Mouse (Mus musculus) spleen, adult 2 months (tissue): ENCODE data around the gene Gm39115. TPM values are rescaled to one million over a fixed set of nuclear protein-coding genes. Genes with fewer than 3 reads are reported as not detected.

ENCODE experiments used
- DNase-seq, 2 experiments: peaks; one replicate each; pipeline versions ENCODE4 v3.0.0 to v3.0.0-alpha.2; 2012 to 2021; ENCODE audit warnings: low spot score in 2 of 2, low read depth in 1 of 2
- H3K27ac ChIP-seq: fragments of 200-500 bp; 2 replicates; pipeline ENCODE4 v1.5.1; 2012; ENCODE audit warnings: low read length, inconsistent platforms; ENCODE audit not compliant: insufficient read depth
- H3K27me3 ChIP-seq: fragments of 200-500 bp; 2 replicates; pipeline ENCODE4 v1.6.1; 2012; ENCODE audit warnings: mild to moderate bottlenecking, moderate library complexity, low read length, inconsistent platforms; ENCODE audit not compliant: control insufficient read depth, insufficient read depth
- H3K36me3 ChIP-seq: fragments of 200-500 bp; 2 replicates; pipeline ENCODE4 v1.6.1; 2012; ENCODE audit warnings: mild to moderate bottlenecking, low read length, inconsistent platforms; ENCODE audit not compliant: control insufficient read depth, insufficient read depth
- H3K4me1 ChIP-seq: fragments of 200-500 bp; 2 replicates; pipeline ENCODE4 v1.6.1; 2011; ENCODE audit warnings: inconsistent platforms; ENCODE audit not compliant: control insufficient read depth, insufficient read depth, insufficient read length
- H3K4me3 ChIP-seq: fragments of 200-500 bp; 2 replicates; pipeline ENCODE4 v1.5.1; 2011; ENCODE audit warnings: mild to moderate bottlenecking, inconsistent platforms; ENCODE audit not compliant: insufficient read depth, insufficient read length; ENCODE audit errors: extremely low read depth
- CTCF ChIP-seq: fragments of 200-500 bp; IDR thresholded peaks from 2 replicates; pipeline ENCODE4 v1.5.1; 2011; ENCODE audit warnings: mild to moderate bottlenecking, inconsistent platforms; ENCODE audit not compliant: insufficient read depth, insufficient read length, insufficient replicate concordance; ENCODE audit errors: extremely low read depth
- POLR2A ChIP-seq: fragments of 200-500 bp; IDR thresholded peaks from 2 replicates; pipeline ENCODE4 v1.6.1; 2011; ENCODE audit warnings: low read depth, low read length, inconsistent platforms
- WGBS: fragments of 180-500 bp; shearing (Covaris S2); methylation state at CpG from one replicate; pipeline ENCODE4 v1.1.7; 2018; 5-methylcytosine and 5-hydroxymethylcytosine counted together
- polyA plus RNA-seq: library from polyadenylated mRNA; depleted of rRNA; stranded (reverse); fragments of >200 nt; gene quantifications from 2 replicates; pipeline ENCODE4 v1.2.3, GENCODE M21; 2012

Gm39115 gene
- polyA plus RNA-seq, 1 experiment: not detected

GRCm38 (mm10) chr7:142096701-142097100 lies 39.1 kb downstream of the Gm39115 start:
- H3K27me3 ChIP-seq: peaks cover 11% of the 10 kb centered on the region

DNA sequence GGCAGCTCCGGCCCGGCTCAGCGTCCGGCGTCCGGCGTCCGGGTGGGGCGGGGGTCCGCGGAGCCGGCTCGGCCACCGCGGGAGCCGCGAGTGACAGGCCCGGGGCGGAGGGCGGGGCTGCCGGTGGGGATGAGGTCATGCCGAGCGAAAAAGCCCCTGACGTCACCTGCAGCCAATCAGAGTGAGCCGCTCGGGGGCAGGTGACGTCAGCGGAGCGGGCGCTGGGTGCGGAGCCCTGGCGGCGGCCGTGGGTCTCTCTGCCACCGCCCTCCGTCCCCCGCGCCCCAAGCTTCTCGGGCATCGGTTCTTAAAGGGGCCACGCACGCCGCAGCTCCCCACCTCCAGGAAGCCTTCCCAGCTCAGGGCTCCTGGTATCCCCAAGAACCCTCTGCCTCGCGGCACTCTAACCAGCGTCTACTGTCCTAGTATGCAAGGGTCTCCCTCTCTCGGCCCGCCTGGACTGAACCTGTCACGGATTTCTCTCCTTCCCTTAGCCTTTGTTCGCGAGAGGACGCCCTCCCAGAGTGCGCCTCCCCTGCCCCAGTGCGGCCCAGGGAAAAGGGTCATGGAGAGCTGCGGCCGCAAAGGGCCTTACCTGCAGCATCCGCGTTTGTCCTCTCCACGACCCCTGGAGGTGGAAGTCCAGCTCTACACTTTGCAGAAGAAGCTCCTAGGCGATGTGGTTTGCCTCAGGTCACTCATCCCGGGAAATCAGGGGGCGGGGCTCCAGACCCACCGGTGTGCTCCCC lies 40.5 kb downstream of the Gm39115 start, which contains the start of gene Dusp8:
Gene Dusp8 (minus strand): TSS at position 661 of the 749 bp plus-strand sequence.
- TF ChIP-seq POLR2A (no peak), CTCF (0 out of 2 replicates have a peak, but pooled peaks have one; percentile 13)
- peak within 1 kb of the TSS; percentile 58 for H3K4me3 ChIP-seq
- H3K4me1 ChIP-seq: no peaks in the 10 kb centered on the region; the same call in 1 of the 2 replicates
- H3K36me3 ChIP-seq: no peaks in the 10 kb centered on the region
- peak; percentile 55 to 61 for DNase-seq
- peak within 1 kb of the TSS; percentile 9; the same call in 1 of the 2 replicates for H3K27ac ChIP-seq
- peaks cover 11% of the 10 kb centered on the region for H3K27me3 ChIP-seq
- 1% methylated on average over 59 of the region's 63 CpGs for WGBS

More at GRCm38 (mm10) chr7:142096701-142097100, 39.1 kb downstream of the Gm39115 start:
- TF ChIP-seq POLR2A: no peak
- no peak for TF ChIP-seq CTCF
- no peak for DNase-seq
- Histone ChIP-seq H3K27ac (no peak overlapping the region), H3K4me3 (no peak overlapping the region), H3K4me1 (no peaks in the 10 kb centered on the region; the same call in 1 of the 2 replicates), H3K36me3 (no peaks in the 10 kb centered on the region)
- WGBS: 56% methylated on average over 4 of the region's 4 CpGs

- DNase-seq: no peak
- H3K4me3 ChIP-seq: peak overlapping the region; percentile 58
- H3K27ac ChIP-seq: peak overlapping the region; percentile 9; the same call in 1 of the 2 replicates
- H3K4me1 ChIP-seq: no peaks in the 10 kb centered on the region; the same call in 1 of the 2 replicates
- TF ChIP-seq POLR2A (no peak), CTCF (no peak)
- 3% methylated on average over 84 of the region's 89 CpGs for WGBS
- peaks cover 11% of the 10 kb centered on the region for H3K27me3 ChIP-seq
- H3K36me3 ChIP-seq: no peaks in the 10 kb centered on the region
Observed at GRCm38 (mm10) chr7:142094301-142095143, 41.3 kb downstream of the Gm39115 start.

DNA sequence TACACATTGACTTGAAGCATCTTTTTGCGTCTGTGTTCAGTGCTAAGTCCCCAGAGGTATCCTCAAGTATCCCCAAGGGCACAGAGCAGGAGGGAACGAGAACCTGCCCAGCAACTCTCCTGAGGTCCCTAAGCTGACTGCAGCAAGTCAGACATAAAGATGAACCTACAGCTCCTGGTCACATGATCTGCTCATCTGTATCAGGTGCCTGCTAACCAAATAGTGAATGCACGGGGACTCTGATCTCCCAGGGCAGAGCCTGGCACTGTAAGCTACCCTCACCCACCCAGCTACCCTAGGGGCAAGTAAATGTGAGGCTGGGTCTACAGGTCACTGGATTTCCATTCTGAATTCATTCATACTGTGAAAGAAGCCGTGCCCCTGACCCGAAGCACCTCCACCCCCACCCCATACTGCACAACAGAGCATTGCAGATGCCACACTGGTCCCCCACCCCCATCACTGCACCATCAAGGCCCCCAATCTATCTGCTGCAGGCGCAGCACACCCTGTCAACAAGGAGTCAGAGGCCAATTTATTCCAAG lies 42.1 kb downstream of the Gm39115 start:
- no peak for DNase-seq
- 40% methylated on average over 6 of the region's 6 CpGs for WGBS

DNA sequence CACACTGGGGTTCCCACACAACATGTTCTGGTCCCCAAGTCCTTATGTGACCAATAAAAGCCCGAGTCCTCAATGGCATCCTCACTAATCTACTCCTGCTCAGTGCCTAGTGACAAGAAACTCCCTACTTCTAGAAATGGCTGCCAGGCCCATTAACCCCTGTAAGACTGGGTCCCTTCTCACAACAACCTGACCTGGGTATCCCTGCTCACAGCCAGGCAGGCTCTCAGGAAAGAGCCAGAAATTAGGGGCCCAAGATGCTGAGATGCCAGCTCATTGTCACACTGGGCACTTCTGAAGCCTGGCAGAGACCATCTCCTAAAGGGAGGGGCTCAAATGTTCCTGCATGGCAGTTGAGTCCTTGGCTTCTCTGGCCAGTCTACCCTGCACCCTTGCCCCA lies 42.8 kb downstream of the Gm39115 start:
- no peak for DNase-seq
- Histone ChIP-seq H3K27me3 (peaks cover 13% of the 10 kb centered on the region), H3K27ac (no peak overlapping the region), H3K4me3 (no peak overlapping the region), H3K4me1 (no peaks in the 10 kb centered on the region; the same call in 1 of the 2 replicates), H3K36me3 (no peaks in the 10 kb centered on the region)
- WGBS: 58% methylated on average over 1 of the region's 1 CpGs
- no peak for TF ChIP-seq POLR2A
- TF ChIP-seq CTCF: no peak

More for the DNA sequence above, 42.1 kb downstream of the Gm39115 start:
- Histone ChIP-seq H3K4me3 (0 out of 2 replicates have a peak overlapping the region, but pooled peaks have one; percentile 21), H3K4me1 (no peaks in the 10 kb centered on the region; the same call in 1 of the 2 replicates), H3K27me3 (peaks cover 13% of the 10 kb centered on the region), H3K36me3 (no peaks in the 10 kb centered on the region), H3K27ac (no peak overlapping the region)
- TF ChIP-seq CTCF: no peak
- TF ChIP-seq POLR2A: no peak

- 41% methylated on average over 4 of the region's 4 CpGs for WGBS
- no peak for TF ChIP-seq POLR2A
- no peak for TF ChIP-seq CTCF
- no peak overlapping the region for H3K27ac ChIP-seq
- DNase-seq: no peak
- no peaks in the 10 kb centered on the region; the same call in 1 of the 2 replicates for H3K4me1 ChIP-seq
- H3K4me3 ChIP-seq: no peak overlapping the region
- H3K36me3 ChIP-seq: no peaks in the 10 kb centered on the region
- peaks cover 13% of the 10 kb centered on the region for H3K27me3 ChIP-seq
Observed at GRCm38 (mm10) chr7:142091848-142092247, 44.0 kb downstream of the Gm39115 start.
